Mouse (Mus musculus) hindlimb bud, embryonic 11.5 days (tissue): ENCODE results near the gene Gm49673.
"Not testable (repeated sequence)": the region's sequence is repeated elsewhere in the genome, so short reads cannot be mapped to it uniquely, and the experiment has no call there.

Experiments used
- DNase-seq: peaks from one replicate; pipeline ENCODE4 v3.0.0-alpha.2; 2012; ENCODE audit warnings: low read depth, low spot score; ENCODE audit errors: extremely low spot score

Gene Gm49673

DNA sequence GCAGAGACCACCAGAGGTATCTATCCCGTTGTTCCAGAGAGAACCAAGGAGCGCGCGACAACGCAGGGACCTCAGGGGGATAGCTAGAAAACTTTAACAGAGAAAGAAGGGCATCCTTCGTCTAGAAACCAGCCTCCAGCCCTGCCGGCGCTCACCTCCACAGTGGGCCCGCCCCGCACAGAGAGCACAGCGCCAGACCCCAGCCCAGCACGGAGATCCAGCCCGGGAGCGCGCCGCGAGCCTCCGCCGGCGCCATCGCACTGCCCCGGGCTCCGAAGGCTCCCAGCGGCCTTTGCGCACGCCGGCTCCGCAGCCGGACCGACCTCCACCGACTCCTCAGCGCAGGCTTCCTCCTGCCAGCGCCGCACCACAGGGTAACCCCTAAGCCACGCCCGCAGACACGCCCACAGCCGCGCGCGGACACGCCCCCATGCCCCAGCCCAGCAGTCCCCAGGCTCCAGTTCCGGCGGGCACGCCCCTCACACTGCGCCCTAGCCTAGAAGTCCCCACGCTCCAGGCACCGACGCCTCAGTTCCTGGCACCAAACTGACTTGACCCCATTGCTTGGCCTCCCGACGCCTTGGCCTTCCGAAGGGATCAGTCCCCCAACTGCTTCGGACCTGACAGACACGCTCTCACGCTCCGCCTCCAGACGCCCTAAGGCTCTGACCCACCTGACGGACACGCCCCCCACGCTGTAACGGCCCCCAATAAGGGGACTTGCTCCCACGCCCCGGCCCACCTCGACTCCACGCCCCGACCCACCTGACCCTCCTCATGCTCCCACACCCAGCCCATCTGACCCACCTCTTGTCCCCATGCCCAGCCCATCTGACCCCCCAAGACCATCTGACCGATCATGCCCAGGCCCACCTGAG is at the start of gene Gm49673, which contains the start of gene Rnaset2a:
Gene Gm49673 (minus strand): TSS at position 350 of the 878 bp plus-strand sequence.
Gene Rnaset2a (minus strand): TSS at position 659 of the 878 bp plus-strand sequence.
- not testable (repeated sequence) for DNase-seq

DNA sequence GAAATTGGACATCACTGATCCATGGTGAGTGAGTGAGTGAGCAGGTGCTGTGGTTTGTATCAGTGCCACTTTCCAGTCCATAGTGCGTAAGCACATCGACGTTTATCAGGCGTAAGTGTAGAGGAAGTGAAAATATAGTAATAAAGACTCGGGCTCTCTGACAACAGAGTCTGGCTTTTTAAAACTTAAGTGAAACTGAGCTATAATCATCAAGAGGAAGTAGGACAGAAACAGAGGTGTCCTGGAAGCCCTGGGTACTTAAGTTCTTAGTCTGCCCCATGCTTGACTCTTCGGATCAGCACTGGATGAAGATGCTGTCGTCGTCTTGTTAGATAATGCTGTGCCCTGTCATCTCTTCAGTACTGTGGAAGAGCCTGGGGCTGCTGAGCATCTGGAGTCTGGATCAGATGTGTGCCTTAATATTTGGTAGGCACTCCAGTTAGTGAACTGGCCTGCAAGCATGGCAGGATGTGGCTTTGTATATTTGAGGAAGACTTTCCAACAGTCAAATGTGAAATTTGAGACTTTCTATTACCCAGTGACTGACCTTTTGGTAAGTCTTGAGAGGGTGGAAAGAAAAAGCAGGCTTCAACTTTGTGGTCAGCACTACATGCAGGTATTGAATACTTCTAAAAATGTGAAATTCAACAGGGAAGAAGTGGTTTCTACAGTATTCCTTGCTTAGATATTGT is 48.2 kb upstream of the Gm49673 start:
- DNase-seq: no peak

DNA sequence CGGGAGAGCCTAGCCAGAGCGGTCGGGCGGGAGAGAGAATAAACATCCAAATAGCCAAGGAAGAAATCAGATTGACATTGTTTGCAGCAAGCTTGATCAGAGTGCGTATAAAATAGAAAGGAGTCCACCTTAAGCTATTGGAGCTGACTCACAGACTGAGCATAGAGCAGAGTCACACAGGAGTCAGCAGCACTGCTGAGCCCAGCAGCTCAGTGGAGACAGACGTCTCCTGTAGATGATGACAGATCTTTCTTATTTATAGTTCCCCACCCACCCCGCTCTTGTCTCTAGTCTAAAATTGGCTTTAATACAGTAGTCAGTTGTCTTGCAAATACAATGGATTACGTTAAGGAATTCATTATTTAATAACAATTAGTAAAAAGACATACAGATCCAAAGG is 46.1 kb upstream of the Gm49673 start:
- no peak for DNase-seq

- DNase-seq: no peak
These were observed 36.6 kb upstream of the Gm49673 start for GRCm38 (mm10) chr17:8184217-8184616.

DNA sequence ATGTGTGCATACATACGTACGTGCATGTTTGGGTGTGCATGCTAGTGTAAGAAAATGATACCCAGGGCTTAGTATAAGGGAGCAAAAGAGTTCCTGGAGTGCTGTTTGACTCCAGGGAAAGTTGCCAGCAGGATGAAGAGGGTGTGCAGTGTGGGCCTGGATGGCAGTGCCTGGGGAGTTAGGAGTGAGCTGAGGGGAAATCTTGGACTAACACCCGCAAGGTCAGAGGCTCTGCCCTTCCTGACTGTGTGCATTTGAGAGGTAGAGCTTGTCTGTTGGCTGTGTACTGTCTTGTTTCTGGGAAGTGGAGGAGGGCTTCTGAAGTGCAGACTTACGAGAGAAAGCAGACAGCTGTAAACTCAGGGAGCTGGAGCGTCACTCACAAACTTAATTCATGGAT is 36.2 kb upstream of the Gm49673 start:
- no peak for DNase-seq

DNA sequence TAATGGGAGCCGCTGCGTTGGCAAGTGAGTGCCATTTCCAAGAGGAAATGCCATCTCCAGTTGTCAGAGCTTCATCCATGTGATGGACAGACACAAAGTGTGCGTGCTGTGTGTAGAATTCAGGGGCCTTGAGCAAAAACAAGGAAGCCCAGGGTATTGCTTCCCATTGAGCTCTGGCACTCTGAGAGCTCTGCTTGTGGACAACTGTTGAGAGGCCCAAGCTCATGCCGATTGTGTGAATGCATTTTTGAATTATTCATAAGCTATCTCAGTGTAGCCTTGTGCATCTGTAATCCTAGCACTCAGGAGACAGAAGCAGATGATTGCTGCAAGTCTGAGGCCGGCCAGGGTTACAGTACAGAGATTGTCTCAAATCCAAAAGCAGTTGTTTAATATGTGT is 29.5 kb upstream of the Gm49673 start:
- no peak for DNase-seq

DNA sequence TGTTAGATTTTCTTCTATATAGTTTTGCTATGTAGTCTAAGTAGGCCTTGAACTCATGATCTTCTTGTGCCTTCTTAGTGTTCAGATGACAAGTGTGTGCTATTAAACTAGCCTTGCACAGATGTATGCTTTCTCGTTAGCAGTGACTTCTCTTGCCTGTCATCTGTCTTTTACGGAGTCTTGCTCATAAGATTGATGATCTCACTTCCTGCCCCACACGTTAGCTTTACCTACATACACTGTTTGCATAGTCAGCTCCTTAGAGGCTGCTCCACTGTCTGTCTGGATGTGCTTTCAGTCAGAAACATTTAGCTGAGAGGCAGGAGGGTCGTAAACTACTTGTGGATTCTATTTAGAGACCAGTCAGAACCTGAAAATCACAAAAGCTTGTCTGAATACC is 23.5 kb upstream of the Gm49673 start:
- DNase-seq: no peak

DNA sequence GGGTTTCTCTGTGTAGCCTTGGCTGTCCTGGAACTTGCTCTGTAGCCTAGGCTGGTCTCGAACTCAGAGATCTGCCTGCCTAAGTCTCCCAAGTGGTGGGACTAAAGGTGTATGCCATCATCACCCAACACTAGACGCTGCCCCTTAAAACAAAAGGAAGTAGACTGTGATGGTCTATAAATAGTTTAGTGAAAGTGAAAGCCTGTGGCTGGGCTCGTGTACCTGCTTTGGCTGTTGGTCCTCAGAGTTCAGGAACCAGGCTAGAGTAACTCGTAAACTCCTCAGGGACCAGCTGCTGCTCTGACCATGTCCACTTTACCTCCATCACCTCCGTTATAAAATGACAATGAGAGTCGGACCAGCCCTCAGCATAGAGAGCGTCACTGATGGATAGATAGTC is 22.7 kb upstream of the Gm49673 start:
- no peak for DNase-seq

DNA sequence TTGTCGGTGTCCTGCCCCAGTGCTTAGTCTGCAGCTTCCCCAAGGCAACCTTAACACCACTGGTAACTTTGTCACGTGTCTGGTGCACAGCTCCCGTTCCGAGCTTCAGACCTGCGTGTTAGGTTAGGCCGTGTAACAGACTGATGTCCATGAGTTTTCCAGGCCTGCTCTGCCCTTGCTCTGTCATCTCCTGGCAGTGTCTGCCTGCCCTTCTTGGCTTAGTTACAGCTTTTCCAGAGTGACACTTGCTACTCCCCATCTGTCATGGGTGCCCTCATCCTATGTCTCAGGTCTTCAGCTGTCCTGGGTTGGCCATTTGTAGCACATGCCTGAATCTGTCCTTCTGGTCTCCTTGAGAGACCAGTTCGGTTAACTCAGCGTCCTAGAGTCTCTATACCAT is 19.8 kb upstream of the Gm49673 start:
- not testable (repeated sequence) for DNase-seq

DNA sequence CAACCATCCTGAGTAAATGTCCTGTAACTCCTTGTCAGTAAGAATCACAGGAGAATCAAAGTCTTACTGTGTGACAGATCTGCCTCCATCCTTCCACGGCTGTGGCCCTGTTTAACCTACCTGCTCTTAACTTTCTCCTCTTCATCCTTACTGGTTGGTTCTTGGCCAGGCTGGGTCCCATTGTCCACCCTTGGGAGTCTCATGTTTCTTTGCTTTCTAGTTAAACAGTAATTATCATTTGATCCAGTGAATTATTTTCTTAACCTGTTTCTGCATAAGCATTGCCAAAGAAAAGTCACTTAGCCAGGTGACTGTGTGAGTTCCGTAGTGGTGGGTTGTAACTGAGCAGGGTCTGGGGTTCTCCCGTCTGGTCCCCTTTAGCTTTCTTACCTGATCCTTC is 18.9 kb upstream of the Gm49673 start:
- not testable (repeated sequence) for DNase-seq

DNA sequence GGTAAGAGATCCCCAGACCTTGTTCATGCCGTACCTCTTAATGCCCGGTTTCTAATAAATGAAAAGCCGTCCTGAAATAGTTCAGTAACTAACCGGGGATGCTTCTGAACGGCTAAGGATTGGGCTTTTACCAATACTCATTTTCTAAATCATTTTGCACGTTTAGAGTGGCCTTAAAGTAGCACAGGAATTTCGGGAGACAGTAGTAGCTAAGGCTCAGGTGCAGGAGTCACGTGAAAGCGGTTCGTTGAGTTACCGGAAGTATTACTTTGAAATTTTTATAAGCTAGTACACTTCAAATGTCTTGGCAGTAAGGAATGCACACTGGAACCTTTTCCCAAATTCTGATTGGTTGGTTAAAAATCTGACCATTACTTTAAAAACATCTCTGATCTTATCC is 18.4 kb upstream of the Gm49673 start:
- not testable (repeated sequence) for DNase-seq

- DNase-seq: not testable (repeated sequence)
These were observed 18.0 kb upstream of the Gm49673 start for GRCm38 (mm10) chr17:8165608-8165945.

GRCm38 (mm10) chr17:8164701-8165607 is 17.4 kb upstream of the Gm49673 start, which contains the start of gene Fgfr1op:
Fgfr1op (plus strand) TSS chr17:8165501.
- not testable (repeated sequence) for DNase-seq

DNA sequence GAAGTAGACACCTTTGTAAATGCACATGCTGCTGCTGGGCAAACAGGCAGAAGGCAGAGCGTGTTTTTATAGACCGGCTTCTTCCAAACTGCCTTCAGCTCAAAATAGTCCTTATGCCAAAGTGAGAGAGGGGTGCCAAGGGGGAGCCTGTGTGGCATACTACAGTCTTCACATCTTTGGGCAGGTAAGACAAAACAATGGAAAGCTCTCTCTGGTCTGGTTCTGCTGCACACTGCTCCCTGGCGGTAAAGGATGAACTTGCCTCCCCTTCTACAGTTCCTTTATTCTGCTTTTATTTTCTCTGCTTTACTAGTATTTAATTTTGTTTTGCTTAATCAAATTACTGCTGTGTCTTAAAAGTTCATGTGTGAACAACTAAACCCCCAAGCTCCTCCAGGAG is 13.4 kb upstream of the Gm49673 start:
- not testable (repeated sequence) for DNase-seq

GRCm38 (mm10) chr17:8158627-8159026 is 11.0 kb upstream of the Gm49673 start:
- not testable (repeated sequence) for DNase-seq

DNA sequence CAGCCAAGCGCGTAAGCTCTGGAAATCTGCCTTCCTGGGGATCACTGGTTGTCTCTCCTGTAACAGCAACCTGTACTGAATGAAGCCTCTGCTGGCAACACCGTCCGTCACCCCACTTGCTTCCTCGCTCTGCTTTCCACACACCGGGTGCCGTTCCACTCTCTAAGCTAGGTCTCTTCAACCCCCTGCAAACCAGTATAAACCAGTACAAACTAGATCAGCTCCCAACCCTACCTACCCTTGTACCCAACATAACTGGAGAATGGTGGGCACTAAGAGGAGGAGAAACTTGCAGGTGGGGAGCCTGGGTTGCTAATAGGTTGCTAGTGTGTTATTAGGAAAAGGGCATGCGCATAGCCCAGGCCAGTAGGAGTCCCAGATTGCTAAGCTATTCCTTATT is 8.4 kb upstream of the Gm49673 start:
- not testable (repeated sequence) for DNase-seq

GRCm38 (mm10) chr17:8155010-8155409 is 7.4 kb upstream of the Gm49673 start:
- not testable (repeated sequence) for DNase-seq

- DNase-seq: not testable (repeated sequence)
These were observed 657 bp downstream of the Gm49673 start for GRCm38 (mm10) chr17:8146931-8147330.

DNA sequence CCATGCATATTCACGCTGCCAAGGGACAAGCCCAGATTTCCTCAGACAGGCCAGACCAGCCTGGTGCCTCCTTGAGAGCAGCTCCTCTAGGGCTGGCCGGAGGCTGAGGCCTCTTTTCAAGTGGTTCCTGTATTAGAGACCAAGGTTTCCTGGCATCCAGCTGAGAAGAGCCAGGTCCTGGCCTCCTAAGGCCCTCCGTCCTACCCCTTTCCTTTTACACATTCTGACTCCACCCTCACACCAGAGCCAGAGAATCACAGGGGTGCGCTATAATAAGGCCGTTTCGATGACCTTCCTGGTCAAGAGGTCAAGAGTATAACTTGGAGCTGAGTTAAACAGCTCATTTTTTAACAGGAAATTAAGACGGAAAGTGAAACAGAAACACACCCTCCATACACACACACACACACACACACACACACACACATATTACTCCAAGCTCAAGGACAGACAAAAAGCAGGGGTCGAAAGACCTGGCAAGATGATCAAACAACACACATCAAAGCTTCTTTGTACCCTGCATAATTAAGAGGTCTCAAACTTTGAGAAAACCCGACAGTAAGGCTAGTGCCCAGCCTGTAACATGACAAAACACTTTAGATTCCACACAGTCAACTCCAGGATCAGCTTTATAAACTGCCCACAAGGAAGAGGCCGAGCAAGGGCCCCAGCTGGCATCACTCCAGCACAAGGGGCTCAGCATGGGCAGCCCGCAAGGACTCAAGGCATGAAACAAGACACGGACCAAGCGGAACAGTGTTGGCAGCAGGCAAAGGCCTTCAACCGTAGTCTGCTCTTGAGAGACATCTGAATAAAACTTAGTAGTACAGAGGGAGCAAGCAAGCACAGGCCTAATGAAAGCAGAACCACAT is 3.5 kb downstream of the Gm49673 start:
- not testable (repeated sequence) for DNase-seq

DNA sequence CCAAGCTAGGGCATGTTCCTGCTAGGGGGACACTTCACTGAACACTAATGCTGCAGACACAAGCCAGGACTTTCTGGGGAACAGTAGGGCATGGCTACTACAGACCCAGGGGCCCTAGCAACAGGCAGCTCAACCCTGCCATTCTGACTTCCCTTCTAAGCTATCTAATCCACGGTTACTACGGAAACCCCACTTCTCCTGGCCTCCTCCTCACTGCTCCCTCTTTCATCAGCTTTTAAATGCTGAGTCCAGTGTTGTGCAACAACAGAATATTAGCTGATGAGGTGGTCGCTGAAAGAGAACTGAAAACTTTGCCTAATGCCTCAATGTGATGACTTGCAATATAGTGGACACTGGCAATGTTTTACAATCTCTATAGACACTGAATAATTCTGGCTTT is 7.4 kb downstream of the Gm49673 start:
- not testable (repeated sequence) for DNase-seq
